Mouse (Mus musculus) E14TG2a.4 (cell line): ENCODE results near the gene Lmo7.

ENCODE experiments used
- CTCF ChIP-seq: conservative IDR thresholded peaks from 2 replicates; pipeline ENCODE4 v1.5.1; 2014; ENCODE audit warnings: low read length
- POU5F1 ChIP-seq: IDR thresholded peaks from 2 replicates; pipeline ENCODE4 v1.6.1; 2014; ENCODE audit warnings: low read length, borderline replicate concordance

DNA sequence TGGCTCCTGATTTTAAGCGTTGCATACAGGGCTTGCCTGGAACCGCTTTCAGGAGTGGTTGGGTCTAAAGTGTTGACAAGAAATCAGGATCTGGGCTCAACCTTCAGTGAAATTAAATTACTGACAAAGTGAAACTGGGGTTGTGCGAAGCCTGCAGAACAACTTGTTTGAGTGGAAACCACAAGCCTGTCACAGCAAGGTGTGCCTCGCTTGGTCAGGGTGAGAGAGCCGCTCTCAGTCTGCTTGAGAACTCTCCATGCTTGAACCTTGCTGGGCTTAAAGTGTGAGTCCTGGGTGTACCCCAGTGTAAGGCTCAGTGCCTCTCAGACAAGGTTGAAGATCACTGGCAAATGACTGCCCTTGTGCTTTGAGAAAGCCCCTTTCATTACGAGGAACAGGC is 112.8 kb downstream of the Lmo7 start:
- no peak for TF ChIP-seq POU5F1
- no peak for TF ChIP-seq CTCF
